Mouse (Mus musculus): ENCODE measurements around the gene Cgn.

Cgn gene

GRCm38 (mm10) chr3:94786367-94786835, at the start of gene Cgn:
Gene Cgn (minus strand): TSS chr3:94786492.
- DNase-seq: peak; percentile 94

- DNase-seq: no peak
Measured at GRCm38 (mm10) chr3:94835396-94835795, 49.1 kb upstream of the Cgn start.

- no peak for DNase-seq
Measured at GRCm38 (mm10) chr3:94833358-94833757, 47.1 kb upstream of the Cgn start.

GRCm38 (mm10) chr3:94832701-94833100, 46.4 kb upstream of the Cgn start:
- no peak for DNase-seq

- no peak for DNase-seq
Measured at GRCm38 (mm10) chr3:94832100-94832499, 45.8 kb upstream of the Cgn start.

- no peak for DNase-seq
Measured at GRCm38 (mm10) chr3:94824110-94824509, 37.8 kb upstream of the Cgn start.

GRCm38 (mm10) chr3:94822082-94822481, 35.8 kb upstream of the Cgn start:
- DNase-seq: no peak

- peak; percentile 50 for DNase-seq
Measured at GRCm38 (mm10) chr3:94821008-94821638, 34.8 kb upstream of the Cgn start.

- no peak for DNase-seq
Measured at GRCm38 (mm10) chr3:94819452-94820425, 33.4 kb upstream of the Cgn start.

GRCm38 (mm10) chr3:94817731-94818130, 31.4 kb upstream of the Cgn start:
- DNase-seq: no peak

GRCm38 (mm10) chr3:94815603-94816002, 29.3 kb upstream of the Cgn start:
- DNase-seq: no peak

- DNase-seq: no peak
Measured at GRCm38 (mm10) chr3:94814663-94815062, 28.4 kb upstream of the Cgn start.

- DNase-seq: no peak
Measured at GRCm38 (mm10) chr3:94814063-94814462, 27.8 kb upstream of the Cgn start.

GRCm38 (mm10) chr3:94813651-94814050, 27.4 kb upstream of the Cgn start:
- no peak for DNase-seq

GRCm38 (mm10) chr3:94811628-94812027, 25.3 kb upstream of the Cgn start:
- peak; percentile 51 for DNase-seq

- no peak for DNase-seq
Measured at GRCm38 (mm10) chr3:94808296-94808695, 22.0 kb upstream of the Cgn start.

- no peak for DNase-seq
Measured at GRCm38 (mm10) chr3:94804976-94805375, 18.7 kb upstream of the Cgn start.

GRCm38 (mm10) chr3:94804146-94804545, 17.9 kb upstream of the Cgn start:
- DNase-seq: no peak

- DNase-seq: no peak
Measured at GRCm38 (mm10) chr3:94796181-94796580, 9.9 kb upstream of the Cgn start.

- DNase-seq: no peak
Measured at GRCm38 (mm10) chr3:94795596-94796140, 9.4 kb upstream of the Cgn start.

GRCm38 (mm10) chr3:94794359-94794758, 8.1 kb upstream of the Cgn start:
- no peak for DNase-seq

- no peak for DNase-seq
Measured at GRCm38 (mm10) chr3:94793672-94794071, 7.4 kb upstream of the Cgn start.

- DNase-seq: no peak
Measured at GRCm38 (mm10) chr3:94792258-94792657, 6.0 kb upstream of the Cgn start.

- no peak for DNase-seq
Measured at GRCm38 (mm10) chr3:94789516-94789915, 3.2 kb upstream of the Cgn start.

Measured in lung, postnatal 14 days (tissue).